Mouse (Mus musculus) activated CD4-positive, CD25-positive, alpha-beta regulatory T cell, adult 4 months (primary cell): ENCODE data around the gene Gnl3. TPM values are rescaled to one million over a fixed set of nuclear protein-coding genes. Genes with fewer than 3 reads are reported as not detected.

ENCODE experiments used
- ATAC-seq: one replicate; pipeline ENCODE4 v1.8.0; 2017
- polyA plus RNA-seq, 2 experiments: library from polyadenylated mRNA; unstranded; fragments of 100-300 nt; shearing (Covaris generic); gene quantifications; one replicate each; pipeline ENCODE4 v1.2.1; 2017

Gene Gnl3
- polyA plus RNA-seq, result 10 to 100 TPM; 61.3 to 74.2 TPM

DNA sequence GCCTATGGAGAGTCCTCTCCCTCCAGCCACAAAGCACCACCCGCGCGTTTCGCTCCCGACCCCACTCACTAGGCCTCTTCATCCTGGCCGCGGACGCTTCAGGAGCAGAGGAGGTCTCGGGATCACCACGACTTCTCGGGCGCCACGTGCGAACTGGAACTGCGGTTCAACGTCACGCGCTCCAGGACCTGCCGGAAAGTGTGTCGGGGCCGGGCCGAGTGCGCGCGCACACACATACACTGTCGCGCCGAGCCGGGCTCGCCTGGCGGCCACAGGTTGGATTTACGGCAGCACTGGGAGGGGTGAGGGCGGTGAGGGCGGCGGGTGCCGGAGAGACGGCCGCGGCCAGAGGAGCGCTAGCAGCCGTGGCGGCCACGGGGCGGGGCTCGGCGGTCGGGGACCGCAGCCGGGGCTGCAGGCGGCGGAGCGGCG lies at the start of gene Gnl3, which contains the start of gene Pbrm1:
Gene Gnl3 (minus strand): TSS at position 293 of the 432 bp plus-strand sequence.
Gene Pbrm1 (plus strand): TSS at position 279 of the 432 bp plus-strand sequence.
- peak; percentile 55 for ATAC-seq

DNA sequence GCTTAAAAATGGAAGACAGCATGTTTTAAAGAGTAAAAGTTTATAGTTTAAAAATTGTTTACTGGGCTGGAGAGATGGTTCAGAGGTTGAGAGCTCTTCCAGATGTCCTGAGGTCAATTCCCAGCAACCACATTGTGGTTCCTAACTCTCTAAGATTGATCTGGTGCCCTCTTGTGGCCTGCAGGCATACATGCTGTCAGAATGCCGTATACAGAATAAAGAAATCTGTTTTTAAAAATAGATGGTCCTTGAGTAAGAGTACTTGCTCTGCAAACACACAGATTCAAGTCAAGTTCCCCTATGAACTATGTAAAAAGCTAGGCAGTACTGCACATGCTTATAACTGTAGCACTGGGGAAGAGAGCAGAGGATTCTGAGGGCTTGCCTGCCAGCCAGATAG lies 43.3 kb upstream of the Gnl3 start:
- no peak for ATAC-seq

DNA sequence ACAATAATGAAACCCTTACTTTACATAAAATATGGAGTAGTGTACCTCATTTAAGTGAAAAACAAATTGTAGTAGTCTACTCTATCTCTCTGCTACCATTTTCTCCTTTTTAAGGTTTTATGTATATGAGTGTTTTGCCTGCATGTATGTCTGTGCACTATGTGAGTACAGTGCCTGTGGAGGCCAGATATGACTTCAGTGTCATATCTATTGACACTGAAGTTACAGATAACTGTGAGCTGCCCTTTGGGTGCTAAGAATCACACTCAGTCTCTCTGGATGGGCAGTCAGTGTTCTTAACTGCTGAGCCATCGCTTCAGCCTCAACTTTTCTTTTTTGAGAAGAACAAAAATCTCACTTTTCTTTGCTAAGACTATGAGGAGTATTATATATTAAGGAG lies 26.9 kb upstream of the Gnl3 start:
- no peak for ATAC-seq

DNA sequence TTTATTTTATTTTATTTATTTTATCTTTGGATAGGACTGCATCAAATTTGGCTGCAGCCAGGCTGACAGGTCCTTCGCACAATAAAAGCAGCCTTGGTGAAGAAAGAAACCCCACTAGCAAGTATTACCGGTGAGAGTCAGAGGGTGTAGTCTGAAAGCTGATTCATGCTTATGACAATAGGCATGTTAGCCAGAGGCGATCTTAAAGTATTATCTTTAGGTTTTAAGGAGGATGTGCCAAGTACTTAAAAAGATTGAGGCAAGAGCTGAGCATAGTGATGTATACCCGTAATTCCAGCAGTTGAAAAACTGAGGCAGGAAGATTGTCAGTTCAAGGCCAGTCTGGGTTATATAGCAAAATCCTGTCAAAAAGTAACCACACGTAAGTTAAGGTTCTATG lies 26.3 kb upstream of the Gnl3 start:
- ATAC-seq, result no peak

DNA sequence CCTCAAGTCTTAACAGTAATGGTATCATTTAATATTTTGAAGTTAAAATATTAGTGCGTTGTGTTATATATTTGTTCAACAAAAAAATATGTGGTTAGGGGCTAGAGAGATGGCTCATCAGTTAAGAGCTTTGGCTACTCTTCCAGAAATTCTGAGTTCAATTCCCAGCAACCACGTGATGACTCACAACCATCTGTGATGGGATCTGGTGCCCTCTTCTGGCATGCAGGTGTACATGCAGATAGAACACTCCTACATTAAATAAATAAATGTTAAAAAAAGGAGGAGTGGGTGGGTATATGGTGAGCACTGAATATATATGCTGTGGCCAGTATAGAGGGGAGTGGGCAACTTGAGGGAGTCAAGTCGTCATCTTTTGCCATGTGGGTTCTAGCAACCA lies 6.8 kb upstream of the Gnl3 start:
- no peak for ATAC-seq

DNA sequence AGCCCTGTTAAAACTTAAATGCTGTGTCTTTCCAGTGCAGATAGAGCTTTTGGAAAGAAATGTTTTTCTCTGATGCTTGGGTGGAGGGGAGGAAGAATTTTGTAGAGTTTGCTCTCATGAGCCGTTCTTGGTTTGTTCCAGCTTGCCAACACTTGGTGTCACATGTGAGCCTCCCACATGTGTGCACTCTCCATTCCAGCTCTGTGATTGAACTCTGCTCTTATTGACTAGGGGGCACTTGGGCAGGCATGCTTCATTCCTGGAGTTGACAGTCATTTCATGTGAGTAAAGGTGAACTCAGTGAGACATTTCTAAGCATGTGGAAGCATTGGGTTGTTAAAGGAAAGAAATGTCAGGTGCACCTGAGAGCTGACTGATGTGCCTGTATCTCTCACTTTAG lies 3.6 kb upstream of the Gnl3 start:
- no peak for ATAC-seq

DNA sequence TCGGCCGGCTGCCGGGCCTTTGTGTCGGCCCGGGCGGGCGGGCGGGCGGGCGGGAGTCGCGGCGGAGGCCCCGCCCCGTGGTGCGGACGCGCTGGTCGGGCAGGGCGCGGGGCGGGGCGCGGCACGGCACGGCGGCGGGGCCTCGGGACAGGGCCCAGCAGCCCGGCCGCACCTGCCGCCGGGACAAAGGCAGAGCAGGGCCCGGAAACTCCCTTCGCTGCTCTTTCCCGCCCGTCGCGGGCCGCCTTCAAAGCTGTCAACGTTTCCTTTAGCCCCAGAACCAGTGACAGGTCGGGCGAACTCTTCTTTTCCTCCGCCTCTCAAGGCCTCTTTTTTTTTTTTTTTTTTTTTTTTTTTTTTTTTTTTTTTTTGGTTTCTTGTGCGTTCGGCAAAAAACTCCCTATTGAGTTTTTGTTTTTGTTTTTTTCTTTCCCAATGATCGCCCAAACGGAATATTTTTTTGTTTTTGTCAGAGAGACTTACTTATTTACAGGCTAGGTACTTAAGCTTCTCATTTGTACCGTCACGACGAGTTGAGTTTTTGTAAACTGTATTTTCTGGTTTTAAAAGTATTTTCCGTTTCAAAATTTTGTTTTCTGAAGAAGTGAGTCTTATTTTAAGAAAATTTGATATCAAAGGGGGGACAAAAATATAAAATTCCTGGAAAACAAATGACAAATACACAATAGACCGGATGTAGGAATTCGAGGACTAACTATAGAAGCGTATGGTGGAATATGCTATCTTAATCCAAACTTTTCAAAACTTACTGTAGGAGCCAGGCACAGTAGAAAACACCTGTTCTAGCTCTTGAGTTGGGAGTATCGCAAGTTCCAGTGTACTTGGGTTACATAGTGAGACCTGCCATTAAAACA lies 616 bp upstream of the Gnl3 start:
- peak; percentile 89 for ATAC-seq

DNA sequence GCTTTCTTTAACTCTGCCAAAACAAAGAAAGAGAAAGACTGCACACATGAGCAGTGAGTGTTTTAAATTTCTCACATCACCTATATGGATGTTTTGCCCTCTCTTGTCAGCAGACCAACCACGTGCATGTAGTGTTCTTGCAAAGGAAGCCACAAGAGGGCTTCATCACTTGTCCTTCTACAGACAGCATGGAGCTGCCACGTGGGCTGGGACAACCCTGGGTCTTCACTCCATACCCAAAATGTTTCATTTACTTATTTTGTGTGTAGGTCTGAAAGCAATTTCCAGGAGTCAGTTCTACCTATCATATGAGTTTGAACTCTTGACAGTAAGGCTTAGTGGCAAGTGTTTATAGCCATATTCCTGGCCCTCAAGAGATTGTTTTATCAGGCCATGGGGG lies 1.1 kb downstream of the Gnl3 start:
- no peak for ATAC-seq

DNA sequence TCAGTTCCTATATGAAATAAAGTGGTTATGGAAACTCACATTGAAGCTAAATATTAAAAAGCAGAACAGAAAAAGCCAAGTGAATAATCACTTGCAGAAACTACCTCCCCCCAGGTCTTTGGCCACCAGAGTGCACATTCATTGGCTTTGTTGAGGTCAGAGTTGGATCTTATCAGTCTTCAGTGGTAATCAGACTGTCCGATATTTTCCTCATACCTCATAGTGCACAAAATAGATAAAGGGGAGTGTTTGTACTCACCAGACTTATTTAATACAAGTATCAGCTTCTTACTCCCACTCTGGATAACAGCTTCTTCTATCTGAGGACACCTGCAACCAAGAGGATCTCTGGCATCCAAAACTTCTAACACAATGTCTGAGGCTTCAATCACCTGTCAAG lies 2.9 kb downstream of the Gnl3 start:
- no peak for ATAC-seq

DNA sequence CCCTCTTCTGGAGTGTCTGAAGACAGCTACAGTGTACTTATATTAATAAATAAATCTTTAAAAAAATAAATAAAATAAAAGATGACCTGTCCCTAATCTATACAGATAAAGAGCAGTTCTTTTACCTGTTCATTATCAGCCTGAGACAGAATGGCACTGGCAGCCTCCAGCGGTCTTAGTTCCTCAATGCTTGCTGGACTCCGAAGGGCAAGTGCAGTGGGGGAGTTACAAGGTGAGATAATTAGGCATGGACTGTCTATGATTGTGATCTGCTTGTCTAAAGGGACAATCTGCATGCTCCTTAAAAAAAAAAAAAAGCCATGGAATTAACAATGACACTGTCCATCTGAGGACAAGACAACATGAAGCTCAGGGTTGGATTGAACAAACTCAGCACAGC lies 5.0 kb downstream of the Gnl3 start:
- ATAC-seq, result no peak

DNA sequence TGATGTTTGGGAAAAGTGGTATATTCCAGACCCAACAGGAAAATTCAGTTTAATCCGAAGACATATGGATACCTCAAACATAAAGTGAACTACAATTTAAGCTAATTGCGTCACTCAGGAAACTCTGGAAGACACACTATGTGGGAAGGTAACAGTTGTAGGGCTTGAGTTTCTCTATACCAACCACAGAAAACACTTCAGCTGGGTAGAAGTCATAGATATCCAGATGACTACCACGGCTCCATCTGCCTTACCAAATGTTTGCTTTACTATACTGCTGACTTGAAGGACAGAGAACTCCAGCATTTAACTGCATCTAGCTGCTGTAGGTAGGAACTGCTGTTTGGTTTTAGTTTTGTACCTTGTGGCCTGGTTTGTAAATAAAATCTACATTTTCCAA lies 7.4 kb downstream of the Gnl3 start:
- ATAC-seq, result no peak

DNA sequence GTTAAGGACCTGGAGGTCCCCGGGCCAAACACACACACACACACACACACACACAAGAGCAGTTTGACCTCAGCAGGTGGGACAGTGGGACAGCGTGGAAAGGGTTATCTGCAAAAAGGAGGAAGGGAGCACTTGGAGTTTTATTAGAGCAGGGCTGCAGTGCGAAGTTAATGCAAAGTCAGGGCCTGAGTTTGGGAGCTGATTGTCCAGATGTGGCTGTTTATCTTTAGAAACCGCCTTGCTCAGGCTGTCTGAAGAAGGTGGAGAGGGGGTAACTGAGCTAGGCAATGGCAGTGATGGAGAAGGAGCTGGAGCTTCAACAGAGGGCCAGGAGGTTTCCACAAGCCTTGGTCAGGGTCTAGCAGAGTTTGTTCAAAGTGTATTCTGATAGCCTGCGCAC lies 12.2 kb downstream of the Gnl3 start:
- ATAC-seq, result no peak

DNA sequence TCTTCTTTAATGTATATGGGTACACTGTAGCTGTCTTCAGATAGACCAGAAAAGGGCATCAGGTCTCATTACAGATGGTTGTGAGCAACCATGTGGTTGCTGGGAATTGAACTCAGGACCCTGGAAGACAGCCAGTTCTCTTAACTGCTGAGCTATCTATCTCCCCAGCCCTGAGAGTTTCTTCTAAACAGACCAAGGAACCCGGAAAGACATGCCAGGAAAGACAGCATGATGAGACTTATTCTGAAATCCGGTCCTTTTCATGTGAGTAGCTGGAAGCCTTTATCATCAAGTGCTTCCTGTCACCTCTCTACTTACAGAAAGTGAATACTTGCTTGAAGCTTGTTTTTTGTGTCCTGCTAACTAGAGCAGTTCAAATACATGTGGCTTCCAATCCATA lies 14.4 kb downstream of the Gnl3 start:
- ATAC-seq, result no peak

DNA sequence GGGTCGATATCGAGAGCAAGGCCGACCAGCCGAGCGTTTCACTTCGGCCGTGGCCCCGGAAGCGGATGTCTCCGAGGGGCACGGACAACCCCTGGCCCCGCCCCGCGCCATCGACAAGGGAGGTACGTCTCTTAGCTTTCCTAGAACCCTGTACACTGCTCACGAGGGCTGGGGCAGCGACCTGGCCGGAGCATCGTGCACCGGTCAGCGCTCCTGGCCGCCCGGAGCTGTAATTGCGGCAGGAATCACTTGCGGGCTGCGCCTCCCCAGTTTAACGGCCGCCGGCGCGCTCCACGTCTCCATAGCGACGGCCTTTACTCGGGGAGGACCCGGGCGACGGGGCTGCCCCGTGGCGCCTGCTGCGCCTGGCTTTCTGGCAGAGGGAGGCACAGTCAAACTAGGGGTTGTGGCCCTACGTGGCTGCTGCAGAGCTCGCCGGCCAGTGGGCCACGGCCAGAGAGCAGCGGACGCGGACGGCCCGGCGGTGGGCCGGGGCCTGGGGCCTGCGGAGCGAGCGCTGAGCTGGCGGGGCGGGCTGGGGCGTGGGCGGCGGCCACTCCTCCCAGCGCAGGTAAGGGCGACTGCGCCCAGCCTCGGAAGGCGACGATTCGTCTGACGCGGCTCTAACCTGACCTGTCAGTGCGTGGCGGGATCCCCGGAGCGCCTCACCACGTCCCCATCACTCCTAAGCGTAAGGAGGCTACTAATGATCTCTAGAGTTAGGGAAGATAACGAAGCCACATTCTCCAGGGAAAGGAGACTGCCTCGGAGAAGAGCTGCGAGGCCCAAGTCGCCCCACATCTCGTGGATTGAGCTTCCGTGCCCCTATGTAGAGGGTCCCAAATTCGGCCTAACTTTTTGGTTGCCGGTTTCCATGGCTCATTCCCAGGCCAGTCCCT lies 17.4 kb downstream of the Gnl3 start, which contains the start of the genes Glt8d1 and Spcs1:
Gene Glt8d1 (plus strand): TSS at position 94 of the 899 bp plus-strand sequence.
Gene Spcs1 (minus strand): TSS at position 366 of the 899 bp plus-strand sequence.
- peak; percentile 83 for ATAC-seq

DNA sequence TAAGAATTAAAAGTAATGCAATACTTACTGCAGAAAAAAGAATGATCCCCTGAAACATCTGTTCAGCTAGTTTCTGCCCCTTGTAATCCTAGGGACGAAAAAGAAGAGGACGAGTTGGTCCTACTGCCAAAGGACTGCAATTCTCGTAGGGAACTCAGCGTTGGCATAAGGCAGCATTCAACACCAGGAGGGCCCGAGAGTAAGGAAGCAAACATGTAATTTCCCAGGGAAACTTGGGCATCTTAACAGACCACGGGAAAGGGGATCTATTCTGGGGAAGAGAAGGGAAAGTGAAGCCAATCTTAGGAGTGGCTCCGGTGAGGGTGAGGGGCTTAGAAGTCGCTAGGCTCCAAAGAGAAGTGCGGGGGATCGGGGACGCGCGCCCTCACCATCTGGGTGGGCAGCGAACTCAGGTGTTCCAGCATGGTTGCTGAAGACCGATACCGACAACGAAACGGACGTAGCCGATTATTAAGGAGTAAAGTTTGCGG lies 18.1 kb downstream of the Gnl3 start:
- ATAC-seq, result no peak

DNA sequence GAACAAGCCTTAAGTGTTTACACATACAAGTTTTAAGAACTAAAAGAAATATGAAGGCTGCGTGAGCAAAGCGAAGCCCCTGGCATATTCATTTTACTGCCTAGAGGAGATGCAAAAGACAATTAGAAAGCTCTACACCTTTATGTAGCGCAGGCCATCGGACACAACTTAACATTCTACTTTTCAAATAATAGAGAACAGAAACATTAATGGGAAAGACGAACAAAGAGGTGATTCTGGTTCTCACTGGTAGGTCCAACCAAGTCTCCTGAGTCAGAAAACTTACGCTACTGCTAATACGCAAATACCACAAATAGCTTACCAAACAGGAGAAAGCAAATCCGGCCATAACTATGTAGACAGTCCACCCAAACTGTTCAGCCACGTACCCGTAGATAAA lies 18.6 kb downstream of the Gnl3 start:
- no peak for ATAC-seq

DNA sequence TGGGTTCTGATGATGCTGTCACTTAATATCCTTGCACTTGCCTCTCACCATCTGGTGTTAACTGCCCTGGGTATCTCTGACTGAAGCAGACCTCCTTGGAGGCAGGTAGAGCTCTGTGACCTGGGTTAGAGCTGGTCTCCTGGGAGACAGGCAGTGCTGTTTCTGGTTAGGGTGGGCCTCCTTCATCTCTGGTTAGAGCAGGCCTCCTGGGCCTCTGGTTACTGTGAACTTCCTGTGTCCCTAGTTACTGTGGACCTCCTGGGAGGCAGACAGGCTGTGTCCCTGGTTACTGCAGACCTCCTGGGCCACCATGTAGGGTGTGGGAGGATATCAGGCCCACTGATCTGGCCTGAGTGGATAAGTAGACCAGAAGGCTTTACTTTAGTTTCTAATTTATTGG lies 22.5 kb downstream of the Gnl3 start:
- no peak for ATAC-seq

DNA sequence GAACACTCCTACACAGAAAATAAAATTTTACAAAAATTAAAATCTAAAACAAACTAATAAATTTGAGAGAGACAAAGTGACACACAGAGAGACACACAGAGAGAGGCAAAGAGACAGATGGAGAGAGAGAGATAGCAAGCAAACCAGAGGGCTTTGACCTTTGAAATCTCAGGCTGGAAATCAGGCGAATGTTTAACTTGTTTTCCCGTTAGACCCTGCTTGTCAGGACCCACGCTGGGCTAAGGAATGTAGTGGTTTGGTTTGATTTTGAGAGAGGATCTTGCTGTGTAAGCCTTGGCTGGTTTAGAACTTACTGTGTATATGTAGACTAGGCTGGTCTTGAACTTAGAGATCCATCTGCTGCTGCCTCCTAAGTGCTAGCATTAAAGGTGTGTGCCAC lies 42.7 kb downstream of the Gnl3 start:
- ATAC-seq, result no peak

DNA sequence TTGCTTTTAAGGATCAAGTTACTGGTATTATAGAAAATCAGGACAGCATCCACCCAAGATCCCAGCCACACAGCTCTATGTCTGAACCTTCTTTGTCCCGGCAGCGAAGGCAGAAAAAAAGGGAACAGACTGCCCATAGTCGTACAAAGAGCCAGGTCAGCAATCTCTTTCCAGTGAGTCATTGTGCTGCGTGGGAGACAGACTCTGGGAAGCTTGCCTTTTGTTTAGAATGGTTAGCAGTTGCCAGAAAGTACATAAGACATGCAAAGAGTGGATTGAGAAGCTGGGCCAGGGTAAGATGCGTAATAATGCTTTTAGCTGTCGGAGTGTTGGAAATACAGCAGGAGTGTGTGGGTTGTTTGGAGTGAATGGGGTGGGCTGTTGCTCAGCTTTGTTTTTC lies 44.7 kb downstream of the Gnl3 start:
- no peak for ATAC-seq
